Mouse (Mus musculus): Measurements from ENCODE around the gene Ap3b1.

Gene Ap3b1

GRCm38 (mm10) chr13:94537336-94537735 is 178.6 kb downstream of the Ap3b1 start:
- DNase-seq (ENCODE audit: low spot score in 2 of 2) = no peak

- DNase-seq (ENCODE audit: low spot score in 2 of 2) = no peak
These were observed 181.3 kb downstream of the Ap3b1 start for GRCm38 (mm10) chr13:94539851-94540646.

GRCm38 (mm10) chr13:94542061-94542460 is 183.3 kb downstream of the Ap3b1 start:
- no peak for DNase-seq (ENCODE audit: low spot score in 2 of 2)

GRCm38 (mm10) chr13:94544211-94544610 is 185.5 kb downstream of the Ap3b1 start:
- no peak for DNase-seq (ENCODE audit: low spot score in 2 of 2)

GRCm38 (mm10) chr13:94545739-94546138 is 187.0 kb downstream of the Ap3b1 start:
- no peak for DNase-seq (ENCODE audit: low spot score in 2 of 2)

GRCm38 (mm10) chr13:94546246-94546645 is 187.5 kb downstream of the Ap3b1 start:
- no peak for DNase-seq (ENCODE audit: low spot score in 2 of 2)

- DNase-seq (ENCODE audit: low spot score in 2 of 2) = no peak
These were observed 190.8 kb downstream of the Ap3b1 start for GRCm38 (mm10) chr13:94549580-94549979.

GRCm38 (mm10) chr13:94550037-94550436 is 191.3 kb downstream of the Ap3b1 start:
- DNase-seq (ENCODE audit: low spot score in 2 of 2) = no peak

GRCm38 (mm10) chr13:94560011-94560410 is 201.3 kb downstream of the Ap3b1 start:
- peak; percentile 56 to 77 for DNase-seq (ENCODE audit: low spot score in 2 of 2)

GRCm38 (mm10) chr13:94560878-94561277 is 202.1 kb downstream of the Ap3b1 start:
- DNase-seq (ENCODE audit: low spot score in 2 of 2) = peak in 1 of 2 experiments; percentile 13

GRCm38 (mm10) chr13:94562652-94563339 is 204.0 kb downstream of the Ap3b1 start:
- DNase-seq (ENCODE audit: low spot score in 2 of 2) = peak in 1 of 2 experiments; percentile 33

GRCm38 (mm10) chr13:94563836-94564235 is 205.1 kb downstream of the Ap3b1 start:
- peak in 1 of 2 experiments; percentile 30 for DNase-seq (ENCODE audit: low spot score in 2 of 2)

- peak in 1 of 2 experiments; percentile 45 for DNase-seq (ENCODE audit: low spot score in 2 of 2)
These were observed 205.7 kb downstream of the Ap3b1 start for GRCm38 (mm10) chr13:94564351-94564994.

- peak in 1 of 2 experiments; percentile 55 for DNase-seq (ENCODE audit: low spot score in 2 of 2)
These were observed 206.4 kb downstream of the Ap3b1 start for GRCm38 (mm10) chr13:94565176-94565575.

- peak in 1 of 2 experiments; percentile 43 for DNase-seq (ENCODE audit: low spot score in 2 of 2)
These were observed 206.9 kb downstream of the Ap3b1 start for GRCm38 (mm10) chr13:94565616-94566015.

GRCm38 (mm10) chr13:94567739-94568138 is 209.0 kb downstream of the Ap3b1 start:
- DNase-seq (ENCODE audit: low spot score in 2 of 2) = peak in 1 of 2 experiments; percentile 13

GRCm38 (mm10) chr13:94571001-94571400 is 212.2 kb downstream of the Ap3b1 start:
- peak in 1 of 2 experiments; percentile 20 for DNase-seq (ENCODE audit: low spot score in 2 of 2)

- peak in 1 of 2 experiments; percentile 38 for DNase-seq (ENCODE audit: low spot score in 2 of 2)
These were observed 214.6 kb downstream of the Ap3b1 start for GRCm38 (mm10) chr13:94573356-94573755.

- DNase-seq (ENCODE audit: low spot score in 2 of 2) = peak in 1 of 2 experiments; percentile 39
These were observed 215.1 kb downstream of the Ap3b1 start for GRCm38 (mm10) chr13:94573833-94574232.

GRCm38 (mm10) chr13:94575607-94576398 is 217.0 kb downstream of the Ap3b1 start:
- DNase-seq (ENCODE audit: low spot score in 2 of 2) = peak in 1 of 2 experiments; percentile 48

- DNase-seq (ENCODE audit: low spot score in 2 of 2) = peak in 1 of 2 experiments; percentile 57
These were observed 217.8 kb downstream of the Ap3b1 start for GRCm38 (mm10) chr13:94576399-94577176.

All from urinary bladder, postnatal 4 days (tissue).